Mouse (Mus musculus): ENCODE measurements at regions not wholly inside any gene's neighbourhood (a gene's known extent, or its start where the extent isn't known, plus 50 kb on each side); places are given as distances from the start of the nearest gene placed in this dataset.
"Not testable (repeated sequence)": the region's sequence is repeated elsewhere in the genome, so short reads cannot be mapped to it uniquely, and the experiment has no call there.

DNA sequence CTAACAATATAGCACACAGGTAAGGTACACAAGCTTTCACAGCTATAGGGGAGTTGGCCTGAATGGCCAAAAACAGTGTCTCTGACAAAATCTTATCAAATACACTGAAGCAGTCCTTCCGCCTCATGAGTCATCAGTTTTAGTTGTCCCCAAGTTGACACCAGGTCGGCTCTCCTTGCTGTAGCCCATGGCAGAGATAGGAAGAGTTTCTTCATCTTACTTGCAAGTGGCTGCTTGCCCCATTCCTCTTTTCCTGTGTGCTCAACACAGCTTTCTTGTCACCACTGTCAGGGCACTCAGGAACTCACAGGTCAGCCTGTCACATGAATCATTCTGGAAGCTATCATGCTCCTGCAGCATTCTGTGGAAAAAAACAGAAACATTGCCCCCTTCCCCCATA lies 77.1 kb downstream of the Olfr721-ps1 start:
- DNase-seq (ENCODE audit: low read depth): not testable (repeated sequence)

DNA sequence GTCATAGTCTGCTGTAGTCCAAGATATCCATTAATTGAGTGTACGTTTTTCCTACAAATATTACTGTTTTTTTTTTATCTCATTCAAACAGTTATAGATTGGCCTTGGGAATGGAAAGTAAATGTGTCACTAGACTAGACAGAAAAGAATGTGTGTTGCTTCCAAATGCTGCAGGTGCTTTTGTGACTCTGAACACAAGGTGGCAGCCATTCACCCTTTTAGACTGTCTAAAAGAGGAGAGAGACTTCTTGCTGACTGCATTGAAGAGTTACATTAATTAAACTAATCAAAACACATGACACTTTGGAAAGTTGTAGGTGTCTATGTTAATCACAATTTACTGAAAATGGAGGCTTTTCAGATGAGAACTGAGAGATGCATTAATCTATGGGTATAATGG lies 80.7 kb downstream of the Olfr721-ps1 start:
- DNase-seq (ENCODE audit: low read depth): peak; percentile 1

DNA sequence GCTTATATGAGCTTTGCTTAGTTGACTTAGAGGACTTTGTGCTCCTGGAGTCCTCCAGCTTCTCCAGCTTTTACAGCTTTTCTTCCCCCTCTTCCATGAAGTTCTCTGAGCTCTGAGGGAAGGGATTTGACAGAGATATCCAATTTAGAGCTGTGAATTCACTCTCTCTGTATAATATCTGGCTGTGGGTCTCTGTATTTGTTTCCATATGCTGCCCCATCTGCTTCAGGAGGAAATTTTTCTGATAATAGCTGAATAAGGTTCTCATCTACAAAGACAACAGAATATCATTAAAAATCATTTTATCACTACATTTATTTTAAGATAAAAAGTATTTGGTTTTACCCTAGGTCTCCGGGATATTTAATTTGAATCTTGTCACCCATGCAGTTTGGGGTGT lies 85.3 kb downstream of the Olfr721-ps1 start:
- no peak for DNase-seq (ENCODE audit: low read depth)

DNA sequence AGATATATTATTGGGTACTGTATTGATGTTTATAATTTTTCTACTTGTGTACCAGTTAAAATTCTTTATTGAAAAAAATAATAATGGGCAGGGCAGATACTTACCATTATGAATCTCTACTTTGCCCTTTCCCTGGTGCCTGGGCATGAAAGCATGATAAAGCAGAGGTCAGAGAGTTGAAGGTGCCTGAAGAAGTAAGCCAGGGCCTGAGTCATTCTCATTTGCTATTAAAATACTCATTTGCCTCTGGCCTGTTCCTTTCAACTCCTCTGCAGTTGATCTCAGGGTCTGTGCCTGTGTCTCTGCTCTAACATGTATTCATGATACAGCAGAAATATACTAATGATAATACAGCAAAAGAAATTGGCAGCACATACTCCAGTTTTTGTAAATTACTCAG lies 89.4 kb downstream of the Olfr721-ps1 start:
- DNase-seq (ENCODE audit: low read depth): no peak

DNA sequence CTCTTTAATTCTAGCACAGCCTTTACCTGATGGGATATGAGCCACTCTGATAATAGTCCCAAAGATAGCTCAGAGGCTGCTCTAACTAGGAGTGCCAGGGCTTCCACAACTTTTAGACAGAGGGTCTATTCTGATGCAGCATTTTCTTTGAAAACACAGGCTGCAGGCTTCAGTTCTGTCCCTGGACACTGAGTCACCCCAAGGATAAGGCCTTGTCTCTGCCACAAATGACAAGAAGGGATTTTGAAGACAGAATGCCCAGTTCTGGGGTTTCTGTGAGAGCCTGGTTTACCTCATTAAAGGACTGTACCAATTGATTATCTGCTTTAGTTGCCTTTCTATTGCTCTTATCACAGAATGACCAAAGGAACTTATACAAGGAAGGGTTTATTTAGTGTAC lies 90.9 kb downstream of the Olfr721-ps1 start:
- no peak for DNase-seq (ENCODE audit: low read depth)

DNA sequence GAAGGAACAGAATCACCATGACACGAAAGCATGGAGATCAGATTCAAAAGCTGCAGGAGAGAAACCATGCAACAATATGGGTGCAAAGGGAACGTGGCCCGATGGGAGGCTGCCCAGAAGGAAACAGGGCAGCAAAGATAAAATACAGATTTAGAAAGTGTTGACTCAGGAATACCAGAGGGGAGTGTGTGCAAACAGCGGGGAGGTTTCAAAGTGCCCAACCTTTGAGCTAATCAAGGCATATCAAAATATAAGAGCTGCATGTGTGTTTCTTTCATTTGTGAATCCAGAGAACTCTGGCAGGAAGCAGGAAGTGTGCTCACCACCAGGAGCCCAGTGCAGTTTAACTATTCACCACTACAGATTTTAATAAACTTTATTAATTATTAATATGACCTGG lies 110.8 kb downstream of the Olfr721-ps1 start:
- no peak for DNase-seq (ENCODE audit: low read depth)

DNA sequence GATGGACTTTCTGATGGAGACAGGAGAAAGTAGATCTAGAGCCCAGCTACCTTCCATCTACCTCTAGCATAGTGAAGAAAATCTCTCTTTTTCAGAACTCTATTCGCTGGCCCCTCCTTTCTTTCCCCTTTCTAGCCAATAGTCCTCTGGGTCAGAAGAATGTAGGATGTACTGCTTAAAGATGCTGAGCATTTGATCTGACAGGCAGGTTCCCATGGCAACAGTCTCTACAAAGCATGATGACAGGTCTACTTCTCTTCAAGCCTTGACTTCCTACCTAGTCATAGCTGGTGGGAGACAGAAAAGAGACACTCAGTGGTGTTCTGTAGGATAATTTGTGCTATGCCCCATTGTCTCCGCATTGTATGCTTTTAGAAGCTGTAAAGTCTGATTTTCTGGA lies 112.0 kb downstream of the Olfr721-ps1 start:
- no peak for DNase-seq (ENCODE audit: low read depth)

DNA sequence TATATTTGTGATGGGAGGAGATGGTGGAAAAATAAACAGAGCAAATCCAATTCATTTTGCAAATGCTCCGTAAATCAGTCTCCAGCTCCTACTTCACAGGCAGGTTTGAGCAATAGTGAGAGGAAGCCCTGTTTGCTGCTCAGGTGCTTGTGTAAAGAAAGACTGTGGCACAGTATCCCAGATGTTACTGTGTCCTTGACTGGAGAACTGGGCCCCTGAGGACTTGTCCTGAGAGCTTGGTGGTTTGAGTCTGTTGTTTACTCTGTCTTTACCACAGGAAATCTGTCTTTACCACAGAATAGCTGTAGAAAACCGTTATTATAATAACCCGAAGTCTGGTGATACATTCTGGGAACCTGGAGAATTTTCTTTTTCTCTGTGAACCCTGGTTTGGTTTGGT lies 112.4 kb downstream of the Olfr721-ps1 start:
- no peak for DNase-seq (ENCODE audit: low read depth)

DNA sequence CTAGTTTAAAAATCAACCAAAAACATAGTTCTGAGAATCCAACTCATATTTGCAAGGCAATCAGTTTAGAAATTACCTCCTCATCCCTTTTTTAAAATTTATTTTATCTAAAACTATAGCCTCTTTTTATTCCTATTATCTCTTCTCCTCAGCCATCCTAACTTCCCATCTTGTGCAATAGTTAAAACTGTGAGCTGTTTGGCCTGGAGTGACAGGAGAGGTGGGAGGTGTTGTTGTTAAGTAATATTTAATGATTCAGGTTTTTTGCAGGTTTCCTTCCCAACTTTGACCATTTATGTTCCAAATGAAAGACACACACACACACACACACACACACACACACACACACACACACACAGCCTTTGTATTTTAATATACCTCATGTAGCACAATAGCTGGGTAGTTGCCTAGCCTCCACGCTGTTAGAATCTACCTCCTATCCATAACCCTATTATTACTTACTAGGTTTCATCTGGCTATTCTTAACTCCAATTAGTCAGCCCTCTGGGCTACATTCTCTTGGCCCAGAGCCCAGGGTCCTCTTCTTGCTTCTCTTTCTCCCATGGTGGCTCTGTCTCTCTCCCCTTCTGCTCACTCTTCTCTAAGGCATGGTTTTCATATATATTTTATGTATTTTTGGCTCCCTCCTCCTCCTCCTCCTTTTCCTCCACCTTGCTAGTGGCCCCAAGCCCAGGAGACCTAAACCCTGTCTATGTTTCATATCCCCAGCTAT lies 113.5 kb downstream of the Olfr721-ps1 start:
- DNase-seq (ENCODE audit: low read depth): no peak

DNA sequence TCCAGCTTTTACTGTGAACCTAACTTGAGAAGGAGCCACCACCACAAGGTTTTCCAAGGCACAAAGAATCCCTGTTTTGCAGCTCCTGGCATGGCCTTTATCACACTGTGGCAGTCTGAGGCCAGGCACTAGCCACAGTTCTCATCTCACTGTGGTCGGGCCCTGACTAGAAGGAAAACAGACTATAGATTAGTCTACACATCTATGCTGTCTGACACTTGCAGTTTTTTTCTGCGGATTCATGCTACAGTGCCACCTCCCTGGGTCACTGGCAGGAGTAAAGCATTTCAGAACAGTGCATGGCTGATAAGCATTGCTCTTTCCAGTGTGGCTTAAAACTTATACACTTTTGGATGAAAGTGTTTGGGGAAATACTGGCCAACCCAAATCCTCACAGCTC lies 114.3 kb downstream of the Olfr721-ps1 start:
- no peak for DNase-seq (ENCODE audit: low read depth)

DNA sequence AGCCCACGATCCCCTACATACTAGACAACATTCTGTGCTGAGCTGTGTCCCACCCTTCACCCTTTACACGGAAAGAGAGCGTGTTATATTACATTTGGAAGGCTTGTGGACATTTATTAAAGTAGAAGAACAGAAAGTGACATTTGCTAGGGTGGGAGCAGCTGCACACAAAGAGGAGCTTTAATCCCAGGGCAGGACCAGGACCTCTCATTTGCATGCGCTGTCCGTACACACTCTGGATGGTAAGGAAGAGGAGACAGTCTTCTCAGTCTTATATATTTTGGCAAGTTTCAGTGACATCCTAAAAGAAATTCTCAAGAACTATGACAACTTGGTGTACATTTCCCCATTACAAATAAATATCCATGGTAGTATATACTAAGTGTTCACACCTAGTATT lies 114.8 kb downstream of the Olfr721-ps1 start:
- no peak for DNase-seq (ENCODE audit: low read depth)

DNA sequence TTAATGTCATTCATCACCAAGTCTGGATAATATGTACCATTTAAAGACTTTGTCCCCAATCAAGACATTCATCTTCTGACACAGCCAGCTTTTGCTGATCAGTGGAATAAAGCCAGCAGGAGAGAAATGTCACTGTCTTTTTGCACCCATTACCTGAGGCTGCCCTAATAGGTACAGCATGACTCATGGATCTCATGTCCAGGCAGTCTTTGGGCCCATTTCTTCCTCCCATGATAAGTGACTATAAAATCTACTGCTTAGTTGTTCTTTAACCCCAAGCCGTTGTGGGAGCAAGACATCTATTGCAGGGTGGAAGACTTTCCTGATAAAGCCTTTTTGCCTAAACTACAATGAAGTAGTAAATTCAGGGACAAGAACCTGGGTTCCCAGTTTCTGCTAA lies 116.9 kb downstream of the Olfr721-ps1 start:
- DNase-seq (ENCODE audit: low read depth): no peak

DNA sequence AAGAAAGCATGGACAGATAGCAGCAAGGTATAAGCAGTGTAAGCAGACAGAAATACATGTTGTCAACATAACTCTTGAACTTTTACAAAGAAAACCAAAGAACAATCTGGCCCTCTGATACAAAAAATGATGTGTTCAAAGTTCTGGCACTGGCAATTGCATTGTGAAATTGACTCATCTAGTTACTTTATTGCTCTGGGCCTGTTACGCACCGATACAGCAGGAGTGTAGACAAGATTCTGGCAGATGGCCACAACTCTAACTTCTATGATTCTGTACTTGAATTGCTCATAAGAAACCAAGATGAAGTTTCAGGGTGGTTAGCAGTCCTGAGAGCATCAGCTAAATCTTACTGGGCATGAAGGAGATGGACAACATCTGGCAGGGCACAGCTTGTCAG lies 117.7 kb downstream of the Olfr721-ps1 start:
- no peak for DNase-seq (ENCODE audit: low read depth)

DNA sequence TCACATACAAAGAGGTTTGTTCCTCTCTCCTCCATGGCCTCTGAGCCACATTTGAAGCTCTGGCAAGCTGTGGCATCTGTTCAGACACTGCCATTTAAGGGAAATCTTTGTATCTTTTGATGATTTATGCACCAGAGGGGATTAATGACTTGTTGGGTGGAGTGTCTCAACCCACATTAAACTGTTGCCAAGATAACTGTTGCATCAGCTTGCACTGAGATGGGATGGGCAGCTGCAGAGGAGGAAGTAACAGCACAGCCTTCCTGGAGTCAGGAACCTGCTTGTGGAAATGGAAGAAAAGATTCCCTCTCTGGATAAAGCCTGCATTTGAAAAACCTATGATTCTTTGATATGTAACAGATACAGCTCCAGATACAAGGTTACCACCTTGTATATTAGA lies 119.1 kb downstream of the Olfr721-ps1 start:
- DNase-seq (ENCODE audit: low read depth): no peak

DNA sequence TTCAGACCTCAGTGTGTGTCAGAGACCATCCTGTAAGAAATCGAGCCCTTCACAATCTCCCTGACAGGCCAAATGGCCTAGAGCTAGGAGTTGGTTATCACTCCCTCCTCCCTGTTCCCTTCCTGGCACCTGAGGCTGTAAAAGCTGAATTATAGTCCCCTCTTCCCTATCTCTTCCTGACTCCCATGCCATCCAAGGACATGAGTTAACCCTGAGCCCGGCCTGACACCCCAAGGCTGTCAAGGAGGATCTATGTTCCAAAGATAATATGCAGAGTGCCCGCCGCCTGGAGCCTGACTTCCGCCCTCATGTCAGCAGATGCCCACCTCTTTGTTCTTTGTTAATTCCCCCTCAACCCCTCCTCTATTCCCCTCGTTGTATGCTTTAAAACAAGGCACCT lies 120.2 kb downstream of the Olfr721-ps1 start:
- not testable (repeated sequence) for DNase-seq (ENCODE audit: low read depth)

DNA sequence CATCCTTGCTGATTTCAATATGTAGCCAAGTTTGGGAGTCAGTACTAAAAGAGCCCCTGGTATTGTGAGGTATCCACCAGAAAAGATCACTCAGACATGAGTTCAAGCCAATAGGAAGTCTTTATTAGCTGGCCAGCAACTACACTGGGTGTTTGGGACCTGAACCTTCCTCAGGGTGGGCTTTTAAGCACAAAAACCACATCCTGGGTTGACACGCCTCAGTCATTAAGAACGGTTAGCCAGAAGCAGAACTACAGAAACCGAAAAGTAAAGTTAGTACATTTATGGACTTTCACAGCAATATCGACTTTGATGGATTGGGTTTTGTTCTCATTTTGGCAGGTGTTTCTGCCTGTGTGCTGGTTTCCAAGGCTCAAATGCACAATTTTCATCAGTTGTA lies 124.1 kb downstream of the Olfr721-ps1 start:
- no peak for DNase-seq (ENCODE audit: low read depth)

DNA sequence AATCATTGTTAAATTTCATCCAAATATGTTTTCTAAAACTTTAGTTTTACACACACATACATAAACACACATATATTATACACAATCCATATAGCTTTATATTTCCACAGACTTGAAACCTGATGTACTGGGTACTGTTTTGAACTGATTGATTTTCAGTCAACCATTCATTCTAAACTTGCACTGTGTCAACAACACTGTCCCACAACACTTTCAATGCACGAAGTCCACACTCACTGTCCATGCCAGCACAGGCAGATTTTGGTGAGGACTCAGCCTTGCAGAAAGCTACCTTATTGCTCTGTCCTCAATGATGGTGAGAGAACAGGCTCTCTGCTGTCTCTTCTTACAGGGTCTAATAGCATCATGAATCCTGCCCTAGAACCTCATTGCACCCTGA lies 127.3 kb downstream of the Olfr721-ps1 start:
- no peak for DNase-seq (ENCODE audit: low read depth)

DNA sequence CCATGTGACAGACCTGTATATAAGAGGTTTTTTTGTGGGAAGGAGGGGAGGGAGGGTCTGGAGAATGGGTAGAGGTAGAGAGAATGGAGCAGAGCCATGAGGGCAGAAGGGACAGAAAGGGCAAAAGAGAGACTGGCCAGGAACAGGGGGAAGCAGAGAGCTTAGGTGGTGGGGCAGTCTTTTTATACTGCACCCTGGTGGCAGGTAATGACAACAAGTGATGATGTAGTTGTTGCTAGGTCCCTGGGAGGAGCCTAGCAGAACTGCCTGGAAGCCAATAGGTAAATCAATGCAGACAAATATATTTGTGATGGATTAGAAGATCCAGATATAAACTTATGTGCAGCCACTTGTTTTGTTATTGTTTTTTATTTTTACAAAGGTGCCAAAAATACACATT lies 140.1 kb downstream of the Olfr721-ps1 start:
- DNase-seq (ENCODE audit: low read depth): no peak

DNA sequence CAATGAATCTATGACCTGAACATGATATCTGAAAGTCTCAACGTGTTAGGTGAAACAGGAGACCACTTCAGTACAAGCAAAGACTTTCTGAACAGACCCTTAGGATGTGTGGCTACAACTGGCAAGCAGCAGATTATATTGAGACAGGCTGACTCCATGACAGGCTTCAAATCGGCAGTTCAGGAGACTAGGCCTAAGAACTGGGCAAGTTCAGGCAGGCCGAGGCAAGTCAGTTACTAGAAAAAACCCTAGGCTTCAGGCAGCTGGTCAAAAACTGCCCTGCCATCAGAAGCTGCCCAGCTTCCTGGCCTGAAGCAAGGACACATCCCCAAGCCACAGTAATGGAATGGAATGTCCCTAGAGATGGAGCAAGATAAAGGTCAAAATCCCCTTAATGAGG lies 140.6 kb downstream of the Olfr721-ps1 start:
- no peak for DNase-seq (ENCODE audit: low read depth)

DNA sequence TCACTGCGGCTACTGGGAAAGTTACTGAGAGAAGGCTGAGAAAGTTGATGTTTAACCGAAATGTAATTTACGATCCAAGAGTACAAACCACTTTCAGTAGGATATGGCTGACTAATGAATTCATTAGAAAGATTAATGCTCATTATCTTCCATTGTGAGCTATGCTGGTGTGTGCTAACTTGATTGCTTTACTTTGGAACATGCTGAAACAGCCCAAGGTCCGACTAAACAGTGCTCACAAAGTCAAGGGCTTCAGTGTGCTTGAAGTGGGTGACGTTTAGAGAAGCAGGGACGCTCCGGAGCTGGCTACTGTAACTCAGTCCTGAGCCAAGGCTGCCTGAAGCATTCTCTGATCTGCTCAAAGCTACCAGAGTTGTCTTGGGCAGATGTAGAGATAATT lies 143.1 kb downstream of the Olfr721-ps1 start:
- no peak for DNase-seq (ENCODE audit: low read depth)

DNA sequence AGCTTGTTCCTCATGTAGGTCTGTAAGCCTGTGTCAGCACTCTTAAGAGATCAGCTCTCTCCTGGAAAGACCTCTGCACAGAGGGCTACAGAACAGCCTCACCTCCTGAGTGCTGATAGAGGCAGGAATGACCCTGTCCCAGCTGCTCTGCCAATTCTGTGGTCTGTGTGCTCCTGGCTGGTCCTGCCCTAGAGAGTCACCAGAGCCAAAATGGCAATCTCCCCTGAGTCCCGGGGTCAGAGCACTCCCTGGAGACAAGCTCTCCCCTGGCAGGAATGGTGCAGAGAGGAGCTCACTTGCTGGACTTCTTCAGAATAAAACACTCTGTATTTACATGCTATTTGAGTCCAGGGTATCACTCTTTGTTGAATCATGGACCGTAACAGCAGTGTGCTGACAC lies 149.9 kb upstream of the Slc4a7 start:
- no peak for DNase-seq (ENCODE audit: low read depth)

DNA sequence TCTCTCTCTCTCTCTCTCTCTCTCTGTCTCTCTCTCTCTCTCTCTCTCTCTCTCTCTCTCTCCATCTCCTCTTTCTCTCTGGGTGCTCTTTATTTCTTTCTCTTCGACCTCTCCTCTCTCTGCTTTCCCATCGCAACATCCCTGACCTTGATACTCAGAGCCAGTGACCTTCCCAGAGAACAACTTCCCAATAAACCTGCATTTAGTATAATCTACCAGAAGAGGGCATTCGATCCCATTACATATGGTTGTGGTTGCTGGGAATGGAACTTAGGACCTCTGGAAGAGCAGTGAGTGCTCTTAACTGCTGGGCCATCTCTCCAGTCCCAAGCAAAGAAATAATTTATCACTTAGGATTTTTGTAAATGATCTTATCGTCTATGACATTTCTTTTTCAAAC lies 127.2 kb upstream of the Slc4a7 start:
- no peak for DNase-seq (ENCODE audit: low read depth)

DNA sequence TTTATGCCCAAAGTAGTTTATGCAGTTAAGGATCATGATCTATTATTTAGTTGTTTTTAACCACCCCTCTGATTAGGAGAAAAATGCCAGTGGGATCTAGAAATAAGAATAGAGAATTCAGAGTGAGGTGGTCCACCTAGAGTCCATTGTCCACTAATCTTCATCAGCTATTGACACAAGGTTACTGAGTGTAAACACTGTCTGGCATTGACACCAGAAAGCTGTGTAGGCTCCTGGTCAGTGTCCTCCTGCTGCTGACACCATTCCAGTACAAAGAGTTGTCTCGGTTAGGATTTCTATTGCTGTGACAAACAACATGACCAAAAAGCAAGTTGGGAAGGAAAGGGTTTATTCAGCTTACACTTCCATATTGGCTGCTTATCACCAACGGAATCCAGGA lies 110.1 kb upstream of the Slc4a7 start:
- no peak for DNase-seq (ENCODE audit: low read depth)

DNA sequence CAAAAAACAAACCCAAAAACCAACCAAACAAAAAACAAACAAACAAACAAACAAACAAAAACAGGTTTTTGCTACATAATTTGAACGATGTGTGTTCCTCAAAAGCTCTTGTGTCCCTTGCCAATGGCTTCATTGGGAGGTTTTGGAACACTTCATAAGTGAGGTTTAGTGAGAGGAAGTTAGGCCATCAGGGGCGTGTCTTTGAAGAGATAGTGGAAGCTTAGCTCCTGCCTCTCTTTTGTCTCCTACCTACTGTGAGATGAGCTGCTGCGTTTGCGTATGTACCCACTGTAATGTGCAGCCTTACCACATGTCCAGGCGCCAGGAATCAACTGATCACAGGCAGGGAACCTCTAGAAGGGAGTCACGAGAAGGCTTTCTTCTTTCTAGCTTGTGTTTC lies 107.3 kb upstream of the Slc4a7 start:
- no peak for DNase-seq (ENCODE audit: low read depth)
